Mouse (Mus musculus) neural tube, embryonic 15.5 days (tissue): Measurements from ENCODE around the gene Traf3ip1. TPM values are rescaled to one million over a fixed set of nuclear protein-coding genes. Genes with fewer than 3 reads are reported as not detected.
A peak's percentile ranks its signal among the peaks of the same experiment; 100 is the strongest.

ENCODE experiments used
- ATAC-seq: fragments of 200-750 bp; cut with Nextera tagmentation; 2 replicates; pipeline ENCODE4 v1.8.0; 2017; ENCODE audit warnings: mild to moderate bottlenecking, moderate TSS enrichment, moderate library complexity; ENCODE audit not compliant: low FRiP score
- H3K27ac ChIP-seq: fragments of 300-500 bp; sonication (generic); replicated peaks from 2 replicates; pipeline ENCODE4 v1.5.1; 2015; ENCODE audit warnings: mild to moderate bottlenecking, inconsistent platforms
- H3K27me3 ChIP-seq: fragments of 300-500 bp; sonication (generic); replicated peaks from 2 replicates; pipeline ENCODE4 v1.6.1; 2015; ENCODE audit warnings: inconsistent platforms
- H3K36me3 ChIP-seq: fragments of 300-500 bp; sonication (generic); 2 replicates; pipeline ENCODE4 v1.6.1; 2015; ENCODE audit warnings: inconsistent platforms
- H3K4me1 ChIP-seq: fragments of 300-500 bp; sonication (generic); 2 replicates; pipeline ENCODE4 v1.6.1; 2015; ENCODE audit warnings: inconsistent platforms
- H3K4me2 ChIP-seq: fragments of 300-500 bp; sonication (generic); 2 replicates; pipeline ENCODE4 v1.6.1; 2015; ENCODE audit warnings: inconsistent platforms, mild to moderate bottlenecking, moderate library complexity
- H3K4me3 ChIP-seq: fragments of 300-500 bp; sonication (generic); replicated peaks from 2 replicates; pipeline ENCODE4 v1.5.1; 2015; ENCODE audit warnings: mild to moderate bottlenecking, inconsistent platforms
- H3K9ac ChIP-seq: fragments of 300-500 bp; sonication (generic); replicated peaks from 2 replicates; pipeline ENCODE4 v1.6.1; 2015; ENCODE audit warnings: mild to moderate bottlenecking, inconsistent platforms
- H3K9me3 ChIP-seq: fragments of 300-500 bp; sonication (generic); replicated peaks from 2 replicates; pipeline ENCODE4 v1.6.1; 2016; ENCODE audit warnings: inconsistent platforms
- WGBS: fragments of 180-500 bp; shearing (Covaris S2); methylation state at CpG from one replicate; pipeline ENCODE4 v1.1.7; 2015; ENCODE audit warnings: mixed read lengths; 5-methylcytosine and 5-hydroxymethylcytosine counted together
- polyA plus RNA-seq: library from polyadenylated mRNA; unstranded; fragments of >200 nt; fragmentation: Nextera tagmentation; extraction: Ambion mirVana; gene quantifications from 2 replicates; pipeline ENCODE4 v1.2.1, GENCODE M21; 2015

The Traf3ip1 gene
- polyA plus RNA-seq, 1 experiment from 2014 or later, result 10.0 TPM

DNA sequence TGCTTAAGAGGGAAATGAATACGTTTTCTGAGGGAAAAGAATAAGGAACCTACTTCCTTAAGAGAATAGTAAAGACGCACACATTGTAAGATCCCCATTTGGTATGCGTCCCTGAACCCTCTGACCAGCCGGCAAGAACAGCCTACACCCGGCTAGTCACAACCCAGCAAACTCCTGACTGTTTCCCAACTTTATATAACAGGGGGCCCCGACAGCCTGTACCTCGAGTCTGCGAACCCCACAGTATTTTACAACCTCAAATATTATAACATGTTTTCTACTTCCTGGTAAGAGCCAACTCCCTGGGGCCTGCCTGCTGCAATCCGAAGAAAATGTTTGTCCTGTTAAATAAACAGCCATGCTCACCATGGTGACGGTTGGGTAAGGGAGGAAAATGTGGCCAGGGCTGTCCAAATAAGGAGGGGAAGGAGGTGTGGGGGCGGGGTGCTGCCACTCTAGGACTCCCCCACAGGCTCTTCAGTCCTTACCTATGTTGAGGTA lies 38.1 kb upstream of the Traf3ip1 start:
- Histone ChIP-seq H3K27ac (peak overlapping the region; percentile 72), H3K4me1 (peaks cover 57% of the 10 kb centered on the region), H3K9me3 (no peaks in the 10 kb centered on the region), H3K36me3 (no peaks in the 10 kb centered on the region), H3K4me2 (peak overlapping the region; percentile 87), H3K4me3 (no peak overlapping the region), H3K27me3 (0 out of 2 replicates have a peak, but pooled peaks cover 3% of the 10 kb centered on the region), H3K9ac (0 out of 2 replicates have a peak overlapping the region, but pooled peaks have one; percentile 17)
- ATAC-seq, result no peak
- WGBS, result 27% methylated on average over 11 of the region's 11 CpGs

DNA sequence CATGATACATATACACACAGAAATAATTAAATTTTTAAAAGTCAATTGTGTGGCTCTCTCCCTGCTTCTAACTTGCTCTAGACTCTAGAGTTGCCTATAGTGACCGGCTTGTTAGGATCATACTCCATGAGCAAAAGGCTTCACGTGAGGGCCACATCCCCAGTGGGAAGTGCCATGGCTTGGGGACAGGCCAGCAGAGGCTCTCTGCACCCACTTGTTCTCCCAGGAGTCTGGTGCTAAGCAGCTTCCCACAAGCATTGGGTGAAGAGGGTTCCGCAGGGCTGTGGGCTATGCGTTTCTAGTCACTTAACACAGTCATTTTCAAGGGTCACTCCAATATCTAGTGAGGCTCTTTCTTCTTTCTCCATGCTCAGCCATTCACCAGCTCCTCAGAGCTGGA lies 37.3 kb upstream of the Traf3ip1 start:
- Histone ChIP-seq H3K9me3 (no peaks in the 10 kb centered on the region), H3K4me1 (peaks cover 53% of the 10 kb centered on the region), H3K27me3 (0 out of 2 replicates have a peak, but pooled peaks cover 3% of the 10 kb centered on the region), H3K4me2 (peak overlapping the region; percentile 87), H3K4me3 (no peak overlapping the region), H3K9ac (no peak overlapping the region), H3K27ac (0 out of 2 replicates have a peak overlapping the region, but pooled peaks have one; percentile 28), H3K36me3 (no peaks in the 10 kb centered on the region)
- 83% methylated on average over 4 of the region's 4 CpGs for WGBS
- ATAC-seq, result no peak

DNA sequence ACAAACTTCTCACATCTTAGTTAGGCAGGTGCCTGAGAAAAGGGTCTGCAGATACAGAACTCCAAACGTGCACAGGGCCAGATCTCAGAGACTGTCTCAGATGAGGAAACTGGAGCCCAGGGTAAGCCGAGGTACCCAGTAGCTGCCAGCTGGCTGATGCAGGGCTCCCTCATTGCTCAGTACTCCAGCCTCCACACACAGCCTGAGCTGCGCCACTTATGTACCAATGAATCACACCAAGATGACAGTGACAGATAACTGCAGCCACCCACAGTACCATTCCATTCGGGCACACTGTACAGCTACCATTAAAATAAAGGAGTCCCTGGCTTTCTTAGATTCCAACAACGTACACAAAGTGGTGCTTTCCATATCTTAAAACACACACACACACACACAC lies 36.7 kb upstream of the Traf3ip1 start:
- Histone ChIP-seq H3K4me3 (peak overlapping the region; percentile 88), H3K9ac (peak overlapping the region; percentile 79; the same call in 1 of the 2 replicates), H3K36me3 (no peaks in the 10 kb centered on the region), H3K4me1 (peaks cover 53% of the 10 kb centered on the region), H3K9me3 (no peaks in the 10 kb centered on the region), H3K27me3 (0 out of 2 replicates have a peak, but pooled peaks cover 3% of the 10 kb centered on the region), H3K4me2 (peak overlapping the region; percentile 87), H3K27ac (peak overlapping the region; percentile 28; the same call in 1 of the 2 replicates)
- ATAC-seq, result no peak
- WGBS, result 57% methylated on average over 5 of the region's 5 CpGs

DNA sequence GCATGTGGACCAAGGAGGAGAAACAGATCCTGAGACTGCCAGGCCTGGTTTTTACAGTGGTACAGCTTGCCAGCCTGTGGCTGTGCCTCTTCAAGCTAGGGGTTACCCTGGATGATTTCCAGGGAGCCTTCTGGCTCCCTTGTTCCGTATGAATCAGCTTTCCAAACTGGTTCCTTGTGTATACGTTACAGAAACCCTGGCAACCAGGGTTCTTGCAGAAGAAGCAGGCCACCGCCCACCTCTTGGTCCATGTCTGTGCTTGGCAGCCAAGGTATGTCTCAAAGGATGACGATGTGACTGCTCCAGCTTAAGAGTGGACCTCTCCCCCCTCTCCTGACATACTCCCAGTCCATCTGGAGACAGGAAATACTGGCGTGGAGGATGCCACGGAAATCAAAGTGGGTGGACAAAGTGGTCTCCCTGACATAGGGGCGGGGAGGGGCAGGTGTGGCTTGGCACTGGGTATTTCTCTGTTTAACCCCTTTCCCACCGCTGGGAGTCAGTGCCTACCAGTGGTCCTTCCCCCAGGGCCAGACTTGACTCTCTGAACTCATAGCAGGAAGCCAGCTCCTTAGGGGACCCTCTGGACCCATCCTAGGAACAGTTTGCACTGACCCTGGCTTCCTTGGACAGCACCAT lies 36.1 kb upstream of the Traf3ip1 start:
- ATAC-seq, result peak; percentile 6
- Histone ChIP-seq H3K27me3 (0 out of 2 replicates have a peak, but pooled peaks cover 3% of the 10 kb centered on the region), H3K4me1 (peaks cover 53% of the 10 kb centered on the region), H3K9ac (peak overlapping the region; percentile 79), H3K9me3 (no peaks in the 10 kb centered on the region), H3K4me3 (peak overlapping the region; percentile 88), H3K36me3 (no peaks in the 10 kb centered on the region), H3K27ac (peak overlapping the region; percentile 85), H3K4me2 (peak overlapping the region; percentile 87)
- WGBS, result 17% methylated on average over 8 of the region's 8 CpGs

DNA sequence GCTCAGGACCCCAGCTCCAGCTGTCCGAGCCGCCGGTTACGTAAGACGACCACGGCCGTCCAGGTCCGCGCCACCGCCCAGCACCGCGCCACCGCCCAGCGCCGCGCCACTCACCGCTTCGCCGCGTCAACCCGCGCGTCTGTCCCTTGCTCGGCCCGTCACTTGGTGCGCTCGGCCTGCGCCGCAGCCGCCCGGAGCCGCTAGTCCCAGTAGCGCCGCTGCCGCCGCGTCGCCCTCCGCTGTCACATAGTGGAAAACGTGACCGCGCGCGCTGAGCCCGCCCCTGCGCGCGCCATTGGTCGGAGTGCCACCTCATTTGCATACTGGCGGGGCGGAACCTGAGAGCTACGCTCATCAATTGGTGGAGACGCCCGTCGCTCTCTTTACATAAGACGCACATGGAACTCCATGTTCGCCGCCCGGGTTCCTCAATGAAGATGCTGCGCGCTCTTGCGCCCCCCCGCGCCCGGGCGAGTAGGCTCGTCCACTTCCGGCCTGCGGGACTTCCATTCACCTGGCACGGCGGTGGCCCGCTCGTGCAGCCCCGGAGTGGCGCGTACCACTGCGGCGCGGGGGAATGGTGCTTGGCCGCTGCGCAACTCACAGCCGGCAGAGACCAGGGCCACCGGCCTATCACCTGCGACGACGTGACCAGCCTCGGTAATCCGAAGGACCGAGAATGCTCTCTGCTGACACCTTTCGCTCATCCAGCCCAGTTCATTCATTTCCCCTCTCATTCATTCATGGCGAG lies 35.2 kb upstream of the Traf3ip1 start, which contains the start of gene Per2:
Gene Per2 (minus strand): TSS at position 266 of the 751 bp plus-strand sequence.
- H3K4me3 ChIP-seq, result peak within 1 kb of the TSS; percentile 88
- WGBS, result under 1% methylated on average over 90 of the region's 91 CpGs
- H3K27me3 ChIP-seq, result 0 out of 2 replicates have a peak, but pooled peaks cover 3% of the 10 kb centered on the region
- H3K36me3 ChIP-seq, result no peaks in the 10 kb centered on the region
- peak within 1 kb of the TSS; percentile 85 for H3K27ac ChIP-seq
- peak within 1 kb of the TSS; percentile 87 for H3K4me2 ChIP-seq
- H3K9ac ChIP-seq, result peak within 1 kb of the TSS; percentile 79
- ATAC-seq, result peak; percentile 97
- peaks cover 50% of the 10 kb centered on the region for H3K4me1 ChIP-seq
- H3K9me3 ChIP-seq, result no peaks in the 10 kb centered on the region

DNA sequence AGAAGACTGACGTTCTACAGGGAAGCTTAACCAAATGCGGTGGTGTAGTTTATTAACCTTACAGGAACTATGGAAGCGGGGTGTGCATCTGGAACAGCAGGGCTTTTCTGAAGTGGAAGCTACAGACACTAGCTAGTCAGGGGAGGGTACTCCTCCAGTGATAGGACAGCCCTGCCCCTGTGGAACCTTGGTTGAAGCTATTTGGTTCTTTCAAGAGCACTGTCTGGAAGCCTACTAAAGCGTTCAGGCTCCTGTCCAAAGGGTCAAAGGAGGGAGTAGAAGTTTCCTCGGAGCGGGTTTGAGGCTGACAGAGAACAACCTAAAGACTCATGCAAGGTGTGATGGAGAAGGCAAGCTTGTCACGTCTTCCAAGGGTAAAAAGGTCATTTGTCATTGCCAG lies 34.4 kb upstream of the Traf3ip1 start:
- H3K9me3 ChIP-seq, result no peaks in the 10 kb centered on the region
- H3K27me3 ChIP-seq, result 0 out of 2 replicates have a peak, but pooled peaks cover 3% of the 10 kb centered on the region
- WGBS, result 46% methylated on average over 7 of the region's 7 CpGs
- H3K4me1 ChIP-seq, result peaks cover 47% of the 10 kb centered on the region
- peak overlapping the region; percentile 87 for H3K4me2 ChIP-seq
- peak overlapping the region; percentile 35; the same call in 1 of the 2 replicates for H3K9ac ChIP-seq
- peak overlapping the region; percentile 74 for H3K27ac ChIP-seq
- H3K4me3 ChIP-seq, result peak overlapping the region; percentile 88
- H3K36me3 ChIP-seq, result no peaks in the 10 kb centered on the region
- ATAC-seq, result no peak

DNA sequence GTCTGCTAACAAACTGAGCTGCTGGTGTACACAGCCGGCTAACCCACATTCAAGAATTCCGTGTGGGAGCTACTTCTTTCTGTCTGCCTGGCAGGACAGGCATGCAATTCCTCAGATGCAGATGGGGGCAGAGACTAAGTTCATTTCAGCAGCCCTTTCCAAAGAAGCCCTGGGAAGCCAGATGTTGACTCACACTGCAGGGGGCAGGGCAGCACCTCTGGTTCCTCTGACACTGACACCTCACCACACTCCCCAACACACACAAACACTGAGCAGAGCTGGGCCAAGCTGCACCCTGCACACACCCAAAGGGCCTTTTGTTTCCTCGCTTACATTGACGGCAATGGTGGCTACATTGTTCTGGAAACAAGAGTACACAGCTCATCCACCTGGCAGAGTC lies 33.9 kb upstream of the Traf3ip1 start:
- Histone ChIP-seq H3K4me1 (peaks cover 42% of the 10 kb centered on the region), H3K9ac (no peak overlapping the region), H3K9me3 (no peaks in the 10 kb centered on the region), H3K27me3 (0 out of 2 replicates have a peak, but pooled peaks cover 3% of the 10 kb centered on the region), H3K4me3 (no peak overlapping the region), H3K36me3 (no peaks in the 10 kb centered on the region), H3K4me2 (peak overlapping the region; percentile 87; the same call in 1 of the 2 replicates), H3K27ac (no peak overlapping the region)
- no peak for ATAC-seq
- 53% methylated on average over 4 of the region's 4 CpGs for WGBS

DNA sequence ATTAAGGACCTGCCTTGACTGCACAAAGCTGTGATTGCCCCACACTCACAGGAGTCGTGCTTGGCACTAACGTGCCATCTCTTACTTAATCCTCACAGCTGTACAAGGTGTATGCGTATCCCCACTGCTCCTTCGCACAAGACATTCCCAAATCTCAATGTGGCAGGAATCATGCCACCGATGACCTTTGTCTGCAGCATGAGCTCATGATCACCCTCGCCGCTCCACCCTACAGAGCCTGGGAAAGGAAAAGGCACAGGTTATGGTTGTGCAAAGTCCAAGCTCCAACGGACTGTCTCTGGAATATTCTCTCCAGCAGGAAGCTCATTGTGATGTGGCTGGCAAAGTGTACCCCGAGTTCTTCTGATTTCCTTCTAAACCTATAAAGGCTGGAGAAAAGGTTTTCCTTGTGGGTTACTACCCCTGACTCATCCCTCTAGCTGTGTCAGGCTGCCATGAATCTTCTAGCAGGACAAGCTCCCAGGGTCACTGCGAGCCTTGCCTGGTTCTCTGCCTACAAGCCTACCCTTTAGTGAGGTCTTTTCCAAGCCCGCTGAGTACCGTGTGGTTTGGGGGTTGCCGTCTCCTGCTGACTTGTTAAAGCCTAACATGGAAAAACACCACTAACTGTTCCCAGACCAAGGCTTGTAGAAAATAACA lies 31.0 kb upstream of the Traf3ip1 start:
- Histone ChIP-seq H3K4me3 (no peak overlapping the region), H3K36me3 (no peaks in the 10 kb centered on the region), H3K9me3 (no peaks in the 10 kb centered on the region), H3K27ac (no peak overlapping the region), H3K4me2 (no peak overlapping the region), H3K9ac (no peak overlapping the region), H3K27me3 (no peaks in the 10 kb centered on the region), H3K4me1 (peaks cover 13% of the 10 kb centered on the region)
- WGBS, result 93% methylated on average over 13 of the region's 13 CpGs
- ATAC-seq, result no peak

DNA sequence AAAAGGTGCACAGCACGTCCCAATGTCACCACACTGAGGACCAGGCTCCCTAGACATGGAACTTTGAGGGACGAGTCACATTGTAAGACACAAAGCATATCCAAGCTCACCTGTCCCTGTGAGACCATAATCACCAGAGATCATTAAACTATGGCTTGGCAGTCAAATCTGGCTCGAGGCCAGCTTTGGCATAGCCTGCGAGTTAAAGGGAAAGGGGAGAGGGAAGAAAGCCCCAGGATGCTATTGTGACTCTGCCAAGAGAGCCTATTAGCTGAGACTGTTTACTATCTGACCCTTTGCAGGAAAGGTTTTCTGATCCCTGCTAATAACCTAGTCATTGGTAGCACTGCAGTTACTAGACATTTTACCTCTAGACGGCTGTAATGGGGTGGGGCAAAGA lies 30.0 kb upstream of the Traf3ip1 start:
- WGBS, result 42% methylated on average over 5 of the region's 5 CpGs

DNA sequence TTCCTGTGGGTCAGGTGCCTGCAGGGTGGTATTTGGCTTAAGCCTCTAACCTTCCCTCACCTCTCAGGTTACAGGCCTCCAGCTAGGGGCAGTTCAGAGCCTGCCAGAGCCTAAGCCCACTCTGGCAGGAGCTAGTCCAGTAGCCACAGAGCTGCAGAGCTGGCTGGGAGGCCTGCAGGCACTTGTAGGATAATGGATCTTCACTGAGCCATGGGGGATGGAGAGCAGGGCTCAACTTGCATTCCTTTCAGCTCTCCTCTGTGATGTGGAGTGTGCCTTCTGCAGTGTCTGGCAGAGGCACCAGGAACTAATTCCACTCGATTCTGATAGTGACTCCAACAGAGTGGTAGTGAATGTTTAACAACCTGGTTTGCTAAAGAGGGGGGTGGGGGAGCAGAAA lies 29.2 kb upstream of the Traf3ip1 start:
- Histone ChIP-seq H3K4me2 (no peak overlapping the region), H3K4me1 (peaks cover 3% of the 10 kb centered on the region), H3K27ac (no peak overlapping the region), H3K9me3 (no peaks in the 10 kb centered on the region), H3K4me3 (no peak overlapping the region), H3K27me3 (no peaks in the 10 kb centered on the region), H3K9ac (no peak overlapping the region), H3K36me3 (no peaks in the 10 kb centered on the region)
- no peak for ATAC-seq
- WGBS, result 20% methylated on average over 1 of the region's 1 CpGs

More for the DNA sequence above, 30.0 kb upstream of the Traf3ip1 start:
- Histone ChIP-seq H3K27me3 (no peaks in the 10 kb centered on the region), H3K36me3 (no peaks in the 10 kb centered on the region), H3K27ac (no peak overlapping the region), H3K4me2 (no peak overlapping the region), H3K9me3 (no peaks in the 10 kb centered on the region), H3K4me3 (no peak overlapping the region), H3K4me1 (peaks cover 9% of the 10 kb centered on the region), H3K9ac (no peak overlapping the region)
- ATAC-seq, result no peak

DNA sequence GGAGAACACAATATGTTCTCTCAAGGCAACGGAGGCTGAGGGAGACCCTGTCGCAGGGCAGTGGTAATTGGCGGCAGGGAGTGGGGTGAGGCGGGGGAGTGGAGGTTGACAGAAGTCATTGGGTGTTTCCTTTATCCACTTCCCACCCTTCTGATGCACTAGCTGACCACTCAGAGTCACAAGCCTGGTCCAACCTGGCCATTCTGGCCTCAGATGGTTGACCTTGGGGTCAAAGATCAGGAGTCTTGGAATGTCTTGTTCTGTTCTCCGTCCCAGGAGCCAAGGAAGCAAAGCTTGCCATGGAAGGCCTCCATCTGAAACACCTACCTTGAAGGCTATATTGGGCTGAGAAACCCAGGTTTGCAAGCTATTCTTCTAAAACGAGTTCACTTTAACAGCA lies 28.3 kb upstream of the Traf3ip1 start:
- no peaks in the 10 kb centered on the region for H3K4me1 ChIP-seq
- ATAC-seq, result no peak
- 92% methylated on average over 6 of the region's 6 CpGs for whole genome bisulfite sequencing
- H3K27ac ChIP-seq, result no peak overlapping the region
- H3K9me3 ChIP-seq, result no peaks in the 10 kb centered on the region
- no peaks in the 10 kb centered on the region for H3K27me3 ChIP-seq
- H3K9ac ChIP-seq, result no peak overlapping the region
- H3K4me3 ChIP-seq, result no peak overlapping the region
- H3K36me3 ChIP-seq, result no peaks in the 10 kb centered on the region
- no peak overlapping the region for H3K4me2 ChIP-seq
